Mouse (Mus musculus): ENCODE results near the gene Galt.

- TF ChIP-seq CTCF (IDR thresholded peaks at IDR 0.05; ENCODE audit: extremely low read depth, insufficient read depth, low read length) (peak; percentile 67), POLR2A (IDR thresholded peaks at IDR 0.05; ENCODE audit: extremely low read depth, insufficient read depth, low read length) (no peak)
Measured at GRCm38 (mm10) chr4:41707011-41707535, 48.0 kb upstream of the Galt start.
